Mouse (Mus musculus): ENCODE measurements around the gene Fam118b.

DNA sequence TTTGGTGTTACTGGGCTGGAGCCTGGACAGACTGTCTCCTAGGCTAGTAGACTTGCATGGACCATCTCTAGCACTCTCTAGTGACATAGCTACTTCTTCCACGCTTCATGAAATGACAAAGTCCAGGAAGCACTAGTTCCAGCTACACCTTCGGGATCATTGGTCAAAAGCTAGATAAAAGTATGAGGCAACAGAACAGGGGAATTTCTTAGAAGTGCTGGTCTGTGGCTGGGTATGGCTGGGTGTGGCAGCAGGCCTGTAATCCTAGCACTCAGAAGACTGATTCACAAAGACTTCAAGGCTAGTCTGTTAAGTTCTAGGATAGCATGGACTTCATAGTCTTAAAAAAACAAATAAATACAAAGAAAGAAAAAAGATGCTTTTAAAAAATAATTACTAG, 4.2 kb downstream of the Fam118b start:
- TF ChIP-seq FLI1 (IDR thresholded peaks at IDR 0.05; ENCODE audit: low read length): no peak
- no peak for TF ChIP-seq GATA1 (IDR thresholded peaks at IDR 0.05; ENCODE audit: borderline replicate concordance, low read length)

Data from megakaryocyte, embryonic 14.5 days (primary cell).